Mouse (Mus musculus): ENCODE measurements around the gene Rnf149. TPM values are rescaled to one million over a fixed set of nuclear protein-coding genes. Genes with fewer than 3 reads are reported as not detected.

Rnf149 gene
- polyA plus RNA-seq, 1 experiment: 16.6 TPM

DNA sequence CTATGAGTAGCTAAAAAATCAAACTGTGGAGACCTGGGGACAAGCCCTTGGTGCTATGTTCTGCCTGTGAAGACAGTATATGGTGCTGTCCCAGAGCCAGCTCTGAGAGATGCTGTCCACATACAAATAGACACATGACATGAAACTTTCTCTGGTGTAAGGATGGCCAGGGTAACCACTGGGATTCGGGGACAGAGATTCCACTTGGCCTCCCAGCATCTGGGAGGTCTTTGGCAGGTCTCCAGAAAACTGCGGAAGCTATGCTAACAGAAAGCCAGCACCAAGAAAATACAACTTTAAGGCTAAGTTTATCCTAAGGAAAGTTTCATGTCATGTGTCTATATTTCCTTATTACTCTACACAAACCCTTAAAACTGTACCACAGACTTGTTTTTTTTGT is 27.4 kb downstream of the Rnf149 start:
- TF ChIP-seq POLR2A (IDR thresholded peaks at IDR 0.05; ENCODE audit: control insufficient read depth, extremely low read depth, insufficient read depth, low read length, poor library complexity) (no peak), CTCF (IDR thresholded peaks at IDR 0.05; ENCODE audit: borderline replicate concordance, control insufficient read depth, extremely low read depth, insufficient read depth, low read length, poor library complexity) (no peak)
- H3K36me3 ChIP-seq (ENCODE audit: control insufficient read depth, insufficient read depth, low read length): peaks cover 40% of the 10 kb centered on the region
- H3K4me3 ChIP-seq (ENCODE audit: control insufficient read depth, insufficient read depth, low read length): no peak overlapping the region
- 95% methylated on average over 2 of the region's 2 CpGs for WGBS
- H3K27ac ChIP-seq (ENCODE audit: control insufficient read depth, insufficient read depth, low read length): no peak overlapping the region
- H3K27me3 ChIP-seq (ENCODE audit: control insufficient read depth, insufficient read depth, low read length): no peaks in the 10 kb centered on the region
- H3K4me1 ChIP-seq (replicated peaks; ENCODE audit: control insufficient read depth, insufficient read depth, low read length): peaks cover 2% of the 10 kb centered on the region; the same call in 1 of the 2 replicates
- DNase-seq: no peak

DNA sequence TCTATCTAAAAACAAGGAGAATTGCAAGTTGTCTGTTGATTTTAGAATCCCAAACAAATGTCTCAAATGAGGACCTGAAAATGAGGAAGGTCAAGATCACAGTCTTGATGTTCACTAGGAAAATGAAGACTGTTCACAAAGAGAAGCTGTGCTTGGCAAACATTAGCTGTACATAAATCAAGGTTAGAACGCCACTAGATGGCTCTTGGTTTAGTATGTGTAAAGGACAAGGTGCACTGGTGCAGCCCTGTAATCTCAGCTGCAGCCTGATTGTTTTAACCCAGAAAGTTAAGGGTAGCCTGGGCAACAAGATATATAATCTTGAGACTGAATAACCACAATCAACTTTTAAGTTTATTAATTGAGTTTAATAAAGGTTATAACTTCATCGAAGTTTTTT is 30.0 kb downstream of the Rnf149 start:
- Histone ChIP-seq H3K27me3 (ENCODE audit: control insufficient read depth, insufficient read depth, low read length) (no peaks in the 10 kb centered on the region), H3K4me3 (ENCODE audit: control insufficient read depth, insufficient read depth, low read length) (no peak overlapping the region), H3K4me1 (replicated peaks; ENCODE audit: control insufficient read depth, insufficient read depth, low read length) (no peaks in the 10 kb centered on the region), H3K36me3 (ENCODE audit: control insufficient read depth, insufficient read depth, low read length) (peaks cover 50% of the 10 kb centered on the region), H3K27ac (ENCODE audit: control insufficient read depth, insufficient read depth, low read length) (no peak overlapping the region)
- WGBS: 71% methylated on average over 2 of the region's 2 CpGs
- DNase-seq: no peak
- no peak for TF ChIP-seq CTCF (IDR thresholded peaks at IDR 0.05; ENCODE audit: borderline replicate concordance, control insufficient read depth, extremely low read depth, insufficient read depth, low read length, poor library complexity)
- no peak for TF ChIP-seq POLR2A (IDR thresholded peaks at IDR 0.05; ENCODE audit: control insufficient read depth, extremely low read depth, insufficient read depth, low read length, poor library complexity)

DNA sequence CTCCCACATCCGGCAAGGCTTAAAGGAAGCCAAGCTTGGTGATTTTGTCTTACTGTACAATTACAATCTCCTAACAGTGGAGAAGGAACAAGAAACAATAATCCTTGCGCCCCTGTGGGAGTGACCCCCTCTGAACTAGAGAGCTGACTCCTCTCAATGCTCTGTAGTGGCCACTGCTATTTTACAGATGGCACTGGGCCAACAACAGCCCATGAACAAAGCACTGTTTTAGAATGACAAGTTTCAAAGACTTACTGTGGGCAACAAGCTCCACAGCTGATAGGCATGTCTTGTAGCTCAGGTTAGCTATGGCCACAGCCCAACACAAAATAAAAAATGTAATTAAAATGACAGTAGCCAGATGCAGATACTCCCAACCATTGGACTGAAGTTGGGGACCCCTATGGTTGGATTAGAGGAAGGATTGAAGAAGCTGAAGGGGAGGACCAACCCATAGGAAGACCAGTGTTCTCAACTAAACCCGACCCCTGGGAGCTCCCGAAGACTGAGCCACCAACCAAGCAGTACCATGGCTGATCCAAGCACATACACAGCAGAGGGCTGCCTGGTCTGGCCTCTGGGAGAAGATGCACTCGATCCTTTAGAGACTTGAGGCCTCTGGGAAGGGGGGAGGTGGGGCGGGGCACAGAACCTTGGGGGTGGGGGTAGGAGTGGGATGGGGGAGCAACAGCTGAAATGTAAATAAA is 30.9 kb downstream of the Rnf149 start:
- WGBS: 94% methylated on average over 6 of the region's 6 CpGs
- Histone ChIP-seq H3K27me3 (ENCODE audit: control insufficient read depth, insufficient read depth, low read length) (no peaks in the 10 kb centered on the region), H3K27ac (ENCODE audit: control insufficient read depth, insufficient read depth, low read length) (no peak overlapping the region), H3K4me1 (replicated peaks; ENCODE audit: control insufficient read depth, insufficient read depth, low read length) (no peaks in the 10 kb centered on the region), H3K4me3 (ENCODE audit: control insufficient read depth, insufficient read depth, low read length) (no peak overlapping the region), H3K36me3 (ENCODE audit: control insufficient read depth, insufficient read depth, low read length) (peaks cover 50% of the 10 kb centered on the region)
- TF ChIP-seq POLR2A (IDR thresholded peaks at IDR 0.05; ENCODE audit: control insufficient read depth, extremely low read depth, insufficient read depth, low read length, poor library complexity): no peak
- no peak for TF ChIP-seq CTCF (IDR thresholded peaks at IDR 0.05; ENCODE audit: borderline replicate concordance, control insufficient read depth, extremely low read depth, insufficient read depth, low read length, poor library complexity)
- DNase-seq: no peak

DNA sequence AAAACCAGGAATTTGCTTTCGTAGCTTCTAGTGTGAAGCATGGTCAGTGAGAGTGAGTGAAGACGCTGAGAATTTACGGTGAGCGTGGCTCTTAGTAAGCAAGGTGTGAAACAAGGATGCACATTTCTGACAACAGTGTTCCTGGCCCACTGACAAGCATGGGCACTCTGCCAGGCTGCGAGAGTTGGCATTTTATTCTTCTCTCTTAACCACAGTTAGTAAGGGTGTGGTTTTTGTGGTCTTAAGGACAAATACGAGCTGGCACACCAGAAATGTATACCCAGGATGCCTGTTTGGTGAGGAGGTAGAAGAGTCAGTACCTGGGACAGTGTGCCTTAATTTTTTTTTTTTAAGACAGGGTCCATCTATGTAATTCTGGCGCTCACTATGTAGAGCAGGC is 31.6 kb downstream of the Rnf149 start:
- Histone ChIP-seq H3K36me3 (ENCODE audit: control insufficient read depth, insufficient read depth, low read length) (peaks cover 55% of the 10 kb centered on the region), H3K4me3 (ENCODE audit: control insufficient read depth, insufficient read depth, low read length) (no peak overlapping the region), H3K27me3 (ENCODE audit: control insufficient read depth, insufficient read depth, low read length) (no peaks in the 10 kb centered on the region), H3K4me1 (replicated peaks; ENCODE audit: control insufficient read depth, insufficient read depth, low read length) (no peaks in the 10 kb centered on the region), H3K27ac (ENCODE audit: control insufficient read depth, insufficient read depth, low read length) (no peak overlapping the region)
- 42% methylated on average over 7 of the region's 7 CpGs for whole genome bisulfite sequencing
- DNase-seq: no peak
- TF ChIP-seq CTCF (IDR thresholded peaks at IDR 0.05; ENCODE audit: borderline replicate concordance, control insufficient read depth, extremely low read depth, insufficient read depth, low read length, poor library complexity): no peak
- TF ChIP-seq POLR2A (IDR thresholded peaks at IDR 0.05; ENCODE audit: control insufficient read depth, extremely low read depth, insufficient read depth, low read length, poor library complexity): no peak

DNA sequence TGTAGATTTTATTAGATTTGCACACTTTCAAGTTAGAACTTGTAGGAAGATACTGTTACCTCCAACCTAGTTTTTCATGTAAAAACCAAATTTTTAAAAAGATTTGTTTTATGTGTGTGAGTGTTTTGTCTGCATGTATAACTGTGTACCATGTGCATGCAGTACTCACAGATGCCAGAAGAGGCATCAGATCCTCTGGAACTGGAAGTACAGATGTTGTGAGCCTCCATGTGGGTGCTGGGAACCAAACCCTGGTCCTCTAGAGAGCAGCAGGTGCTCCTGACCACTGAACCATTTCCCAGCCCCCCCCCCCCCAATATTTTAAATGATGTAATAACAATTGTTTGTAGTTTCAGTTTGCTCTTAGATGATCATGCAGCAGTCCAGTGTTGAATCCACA is 36.6 kb downstream of the Rnf149 start:
- H3K36me3 ChIP-seq (ENCODE audit: control insufficient read depth, insufficient read depth, low read length): peaks cover 63% of the 10 kb centered on the region

DNA sequence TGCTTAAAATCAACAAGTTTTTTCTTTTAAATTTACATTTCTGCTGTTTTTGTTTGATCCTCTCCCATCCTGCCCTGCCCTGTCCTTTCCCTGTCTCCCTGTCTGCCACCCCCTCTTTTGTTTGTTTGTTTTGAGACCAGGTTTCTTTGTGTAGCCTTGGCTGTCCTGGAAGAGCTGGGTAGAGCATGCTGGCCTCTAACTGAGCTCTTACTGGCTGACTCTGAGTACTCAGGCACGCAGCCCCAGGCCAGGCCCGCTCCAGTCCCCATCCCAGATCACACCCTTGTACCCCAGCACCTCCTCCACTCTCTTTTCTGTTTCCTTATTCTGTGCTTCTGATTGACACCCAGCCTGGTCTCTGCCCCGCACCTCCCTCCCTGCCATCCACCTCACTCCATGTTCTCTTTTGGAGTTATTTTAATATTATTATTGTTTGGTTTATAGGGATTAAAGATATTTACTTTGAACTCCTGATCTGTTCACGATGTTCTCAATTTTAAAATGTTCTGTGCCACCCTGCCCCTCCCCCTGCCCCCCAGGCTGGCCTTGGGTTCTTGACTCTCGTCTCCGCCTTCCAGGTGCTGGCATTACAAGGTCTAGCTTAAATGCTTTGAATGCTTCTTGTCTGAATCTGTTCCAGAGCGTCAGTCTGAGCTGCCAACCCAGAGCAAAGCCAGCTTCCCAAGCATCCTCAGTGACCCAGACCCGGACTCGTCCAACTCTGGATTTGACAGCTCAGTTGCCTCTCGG is 39.4 kb downstream of the Rnf149 start:
- Histone ChIP-seq H3K36me3 (ENCODE audit: control insufficient read depth, insufficient read depth, low read length) (peaks cover 37% of the 10 kb centered on the region), H3K4me1 (replicated peaks; ENCODE audit: control insufficient read depth, insufficient read depth, low read length) (peaks cover 5% of the 10 kb centered on the region), H3K4me3 (ENCODE audit: control insufficient read depth, insufficient read depth, low read length) (no peak overlapping the region), H3K27ac (ENCODE audit: control insufficient read depth, insufficient read depth, low read length) (no peak overlapping the region), H3K27me3 (ENCODE audit: control insufficient read depth, insufficient read depth, low read length) (no peaks in the 10 kb centered on the region)
- TF ChIP-seq CTCF (IDR thresholded peaks at IDR 0.05; ENCODE audit: borderline replicate concordance, control insufficient read depth, extremely low read depth, insufficient read depth, low read length, poor library complexity): no peak
- TF ChIP-seq POLR2A (IDR thresholded peaks at IDR 0.05; ENCODE audit: control insufficient read depth, extremely low read depth, insufficient read depth, low read length, poor library complexity): no peak
- 96% methylated on average over 10 of the region's 10 CpGs for WGBS
- no peak for DNase-seq

More for the DNA sequence above, 36.6 kb downstream of the Rnf149 start:
- Histone ChIP-seq H3K4me3 (ENCODE audit: control insufficient read depth, insufficient read depth, low read length) (no peak overlapping the region), H3K27ac (ENCODE audit: control insufficient read depth, insufficient read depth, low read length) (no peak overlapping the region), H3K4me1 (replicated peaks; ENCODE audit: control insufficient read depth, insufficient read depth, low read length) (peaks cover 5% of the 10 kb centered on the region), H3K27me3 (ENCODE audit: control insufficient read depth, insufficient read depth, low read length) (no peaks in the 10 kb centered on the region)
- no peak for TF ChIP-seq POLR2A (IDR thresholded peaks at IDR 0.05; ENCODE audit: control insufficient read depth, extremely low read depth, insufficient read depth, low read length, poor library complexity)
- no peak for TF ChIP-seq CTCF (IDR thresholded peaks at IDR 0.05; ENCODE audit: borderline replicate concordance, control insufficient read depth, extremely low read depth, insufficient read depth, low read length, poor library complexity)
- no peak for DNase-seq
